Mouse (Mus musculus): ENCODE measurements around the gene Hk1. TPM values are rescaled to one million over a fixed set of nuclear protein-coding genes. Genes with fewer than 3 reads are reported as not detected.

Hk1 gene
- total and polyA plus RNA-seq, 3 experiments, result 119 to 447 (median 245) TPM

DNA sequence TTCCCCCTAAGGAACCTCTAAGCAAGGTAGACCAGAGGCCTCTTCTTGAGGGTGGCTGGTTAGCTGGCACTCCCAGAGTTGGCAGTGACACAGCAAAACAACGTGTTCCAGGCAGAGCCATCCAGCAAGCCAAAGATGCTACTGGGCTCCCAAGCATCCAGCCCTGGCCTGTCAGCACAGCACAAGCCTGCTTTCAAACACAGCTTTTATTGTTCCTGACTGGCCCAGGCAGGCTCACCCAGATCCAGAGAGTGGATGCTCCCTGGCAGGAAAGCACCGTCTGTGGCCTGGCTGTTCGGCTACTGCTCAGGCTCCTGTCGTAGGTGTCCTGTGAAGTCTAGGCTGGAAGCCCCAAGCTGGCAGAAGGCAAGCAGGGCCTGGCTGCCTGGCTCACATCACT lies 85.6 kb downstream of the Hk1 start:
- H3K36me3 ChIP-seq (replicated peaks), result peaks cover 100% of the 10 kb centered on the region
- H3K9me3 ChIP-seq (replicated peaks), result no peaks in the 10 kb centered on the region
- TF ChIP-seq POLR2AphosphoS5 (IDR thresholded peaks at IDR 0.05; ENCODE audit: insufficient replicate concordance, low read depth, low read length), result no peak
- no peak for TF ChIP-seq GATA2 (IDR thresholded peaks at IDR 0.05; ENCODE audit: borderline replicate concordance, low read depth, low read length)
- no peak for TF ChIP-seq TAL1 (conservative IDR thresholded peaks at IDR 0.05; ENCODE audit: low read depth, low read length)
- H3K4me1 ChIP-seq (ENCODE audit: insufficient read depth, low read depth, low read length), result peaks cover 11% of the 10 kb centered on the region
- H3K4me3 ChIP-seq (ENCODE audit: low read depth, low read length), result no peak overlapping the region
- DNase-seq (ENCODE audit: low spot score), result no peak
- no peak for ATAC-seq (ENCODE audit: extremely low read depth, insufficient number of reproducible peaks, low FRiP score, poor library complexity, severe bottlenecking)
- H3K27me3 ChIP-seq (ENCODE audit: insufficient read depth, low read length), result no peaks in the 10 kb centered on the region

DNA sequence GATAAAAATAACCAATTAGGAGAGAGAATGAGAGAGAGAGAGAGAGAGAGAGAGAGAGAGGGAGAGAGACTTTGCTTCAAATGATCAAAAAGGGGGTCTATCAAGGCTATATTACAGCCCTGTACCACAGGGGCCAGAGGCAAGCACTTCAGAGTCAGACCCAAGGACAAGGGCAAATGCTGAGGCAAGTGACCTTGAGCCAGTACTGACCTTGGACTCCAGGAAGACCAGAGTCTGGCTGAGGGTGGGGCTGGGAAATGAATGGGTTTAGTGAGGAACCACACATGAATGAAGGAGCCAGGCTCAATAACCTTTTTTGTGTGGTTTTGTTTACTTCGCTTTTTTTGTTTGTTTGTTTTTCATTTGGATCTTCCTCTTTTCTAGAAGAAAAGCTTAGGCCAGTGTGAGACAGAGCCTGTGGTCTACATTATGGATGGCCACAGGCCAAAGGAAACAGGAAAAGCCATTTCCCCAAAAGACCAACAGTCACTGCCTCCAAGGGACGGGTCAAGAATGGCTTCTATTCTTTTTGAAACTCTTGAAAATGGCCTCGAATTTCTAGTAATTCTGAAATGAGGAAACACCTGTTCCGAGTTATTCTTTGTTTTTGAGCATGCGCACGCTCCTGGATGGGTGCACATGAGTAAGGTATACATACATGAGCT lies 92.1 kb downstream of the Hk1 start:
- Histone ChIP-seq H3K27me3 (ENCODE audit: insufficient read depth, low read length) (no peaks in the 10 kb centered on the region), H3K4me1 (ENCODE audit: insufficient read depth, low read depth, low read length) (peaks cover 17% of the 10 kb centered on the region), H3K36me3 (replicated peaks) (peaks cover 95% of the 10 kb centered on the region), H3K9me3 (replicated peaks) (no peaks in the 10 kb centered on the region), H3K4me3 (ENCODE audit: low read depth, low read length) (no peak overlapping the region)
- no peak for ATAC-seq (ENCODE audit: extremely low read depth, insufficient number of reproducible peaks, low FRiP score, poor library complexity, severe bottlenecking)
- DNase-seq (ENCODE audit: low spot score), result no peak
- TF ChIP-seq CTCF (IDR thresholded peaks at IDR 0.05; ENCODE audit: low read depth, low read length), result no peak
- no peak for TF ChIP-seq TAL1 (conservative IDR thresholded peaks at IDR 0.05; ENCODE audit: low read depth, low read length)
- TF ChIP-seq POLR2AphosphoS5 (IDR thresholded peaks at IDR 0.05; ENCODE audit: insufficient replicate concordance, low read depth, low read length), result no peak
- TF ChIP-seq GATA1 (IDR thresholded peaks at IDR 0.05; ENCODE audit: borderline replicate concordance, low read length), result no peak
- no peak for TF ChIP-seq GATA2 (IDR thresholded peaks at IDR 0.05; ENCODE audit: borderline replicate concordance, low read depth, low read length)

DNA sequence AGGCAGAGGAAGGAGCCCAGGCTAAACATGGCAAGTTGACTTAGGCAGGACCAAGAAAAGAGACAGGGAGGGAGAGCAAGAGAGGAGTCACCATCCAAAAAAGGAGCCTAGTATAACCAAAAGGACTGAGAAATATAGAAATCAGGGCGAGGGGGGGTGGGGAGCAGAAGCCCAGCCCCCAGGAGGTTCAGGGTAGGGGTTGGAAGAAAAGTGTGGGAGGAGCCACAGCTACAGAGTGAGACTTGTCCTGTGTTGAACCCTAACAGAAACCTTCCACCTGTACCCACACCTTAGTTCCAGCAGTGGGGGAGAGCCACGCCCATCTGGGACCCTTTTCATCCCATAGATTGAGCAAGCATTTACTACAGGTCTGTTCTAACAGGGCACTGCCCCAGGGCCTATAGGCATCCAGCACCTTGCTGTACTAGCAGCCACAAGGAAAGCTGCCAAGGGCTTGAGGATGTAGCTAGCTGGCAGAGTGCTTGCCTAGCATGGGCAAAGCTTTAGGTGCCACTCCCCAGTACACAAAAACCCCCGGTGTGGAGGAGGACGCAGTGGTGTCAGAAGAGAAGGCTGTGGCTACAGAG lies 96.4 kb downstream of the Hk1 start:
- H3K36me3 ChIP-seq (replicated peaks), result peaks cover 97% of the 10 kb centered on the region
- no peak overlapping the region for H3K4me3 ChIP-seq (ENCODE audit: low read depth, low read length)
- H3K4me1 ChIP-seq (ENCODE audit: insufficient read depth, low read depth, low read length), result peaks cover 19% of the 10 kb centered on the region
- H3K27me3 ChIP-seq (ENCODE audit: insufficient read depth, low read length), result no peaks in the 10 kb centered on the region
- DNase-seq (ENCODE audit: low spot score) (no peak), ATAC-seq (ENCODE audit: extremely low read depth, insufficient number of reproducible peaks, low FRiP score, poor library complexity, severe bottlenecking) (no peak)
- TF ChIP-seq CTCF (IDR thresholded peaks at IDR 0.05; ENCODE audit: low read depth, low read length) (no peak), GATA1 (IDR thresholded peaks at IDR 0.05; ENCODE audit: borderline replicate concordance, low read length) (no peak), TAL1 (conservative IDR thresholded peaks at IDR 0.05; ENCODE audit: low read depth, low read length) (no peak), POLR2AphosphoS5 (IDR thresholded peaks at IDR 0.05; ENCODE audit: insufficient replicate concordance, low read depth, low read length) (no peak), GATA2 (IDR thresholded peaks at IDR 0.05; ENCODE audit: borderline replicate concordance, low read depth, low read length) (no peak)
- no peaks in the 10 kb centered on the region for H3K9me3 ChIP-seq (replicated peaks)

DNA sequence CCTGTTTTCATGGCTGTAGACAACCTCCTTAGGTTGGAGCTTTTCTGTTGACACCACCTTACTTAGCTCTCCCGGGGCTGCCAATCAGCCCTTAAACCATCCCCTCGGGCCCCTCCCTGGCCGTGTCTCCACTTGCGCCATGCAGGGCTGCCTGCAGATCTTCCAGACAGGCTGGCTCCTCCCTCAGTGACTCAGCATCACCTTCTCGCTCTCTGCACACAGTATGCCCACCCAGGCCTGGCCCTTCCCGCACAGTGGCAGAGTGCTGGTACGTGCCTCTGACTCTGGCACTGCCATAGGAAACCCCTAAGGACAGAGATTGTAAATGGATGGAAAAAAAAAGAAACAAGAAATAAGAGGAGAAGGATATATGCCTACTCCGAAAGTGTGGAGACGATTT lies 96.9 kb downstream of the Hk1 start:
- Histone ChIP-seq H3K4me3 (ENCODE audit: low read depth, low read length) (no peak overlapping the region; the same call in 1 of the 2 replicates), H3K36me3 (replicated peaks) (peaks cover 97% of the 10 kb centered on the region), H3K27me3 (ENCODE audit: insufficient read depth, low read length) (no peaks in the 10 kb centered on the region), H3K4me1 (ENCODE audit: insufficient read depth, low read depth, low read length) (peaks cover 19% of the 10 kb centered on the region), H3K9me3 (replicated peaks) (no peaks in the 10 kb centered on the region)
- no peak for DNase-seq (ENCODE audit: low spot score)
- ATAC-seq (ENCODE audit: extremely low read depth, insufficient number of reproducible peaks, low FRiP score, poor library complexity, severe bottlenecking), result peak; percentile 45; the same call in 1 of the 2 replicates
- no peak for TF ChIP-seq CTCF (IDR thresholded peaks at IDR 0.05; ENCODE audit: low read depth, low read length)
- no peak for TF ChIP-seq TAL1 (conservative IDR thresholded peaks at IDR 0.05; ENCODE audit: low read depth, low read length)
- TF ChIP-seq POLR2AphosphoS5 (IDR thresholded peaks at IDR 0.05; ENCODE audit: insufficient replicate concordance, low read depth, low read length), result no peak
- no peak for TF ChIP-seq GATA1 (IDR thresholded peaks at IDR 0.05; ENCODE audit: borderline replicate concordance, low read length)
- no peak for TF ChIP-seq GATA2 (IDR thresholded peaks at IDR 0.05; ENCODE audit: borderline replicate concordance, low read depth, low read length)

DNA sequence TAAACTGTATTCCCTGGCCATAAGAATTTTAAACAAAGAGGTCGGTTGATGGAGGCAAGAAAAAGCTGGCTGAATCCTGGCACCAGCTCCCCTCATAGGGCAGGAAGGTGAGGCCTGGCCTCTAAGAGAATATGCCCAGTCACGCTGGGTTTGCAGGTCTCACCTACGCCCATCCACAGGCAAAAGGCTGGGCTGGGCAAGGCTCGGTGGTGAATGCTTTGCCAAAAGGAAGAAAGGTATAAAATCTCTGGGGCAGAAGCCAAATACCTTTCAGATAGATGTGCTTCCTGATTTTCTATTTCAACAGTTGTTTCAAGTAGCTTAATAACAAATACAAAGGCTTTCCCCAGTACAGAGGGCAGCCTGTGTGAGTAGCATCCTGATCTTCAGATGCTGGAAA lies 100.0 kb downstream of the Hk1 start:
- H3K27me3 ChIP-seq (ENCODE audit: insufficient read depth, low read length), result no peaks in the 10 kb centered on the region
- no peak for ATAC-seq (ENCODE audit: extremely low read depth, insufficient number of reproducible peaks, low FRiP score, poor library complexity, severe bottlenecking)
- H3K4me1 ChIP-seq (ENCODE audit: insufficient read depth, low read depth, low read length), result peaks cover 19% of the 10 kb centered on the region
- H3K4me3 ChIP-seq (ENCODE audit: low read depth, low read length), result no peak overlapping the region
- no peaks in the 10 kb centered on the region for H3K9me3 ChIP-seq (replicated peaks)
- no peak for DNase-seq (ENCODE audit: low spot score)
- TF ChIP-seq GATA1 (IDR thresholded peaks at IDR 0.05; ENCODE audit: borderline replicate concordance, low read length) (no peak), TAL1 (conservative IDR thresholded peaks at IDR 0.05; ENCODE audit: low read depth, low read length) (no peak), CTCF (IDR thresholded peaks at IDR 0.05; ENCODE audit: low read depth, low read length) (no peak), GATA2 (IDR thresholded peaks at IDR 0.05; ENCODE audit: borderline replicate concordance, low read depth, low read length) (no peak), POLR2AphosphoS5 (IDR thresholded peaks at IDR 0.05; ENCODE audit: insufficient replicate concordance, low read depth, low read length) (no peak)
- H3K36me3 ChIP-seq (replicated peaks), result peaks cover 97% of the 10 kb centered on the region

DNA sequence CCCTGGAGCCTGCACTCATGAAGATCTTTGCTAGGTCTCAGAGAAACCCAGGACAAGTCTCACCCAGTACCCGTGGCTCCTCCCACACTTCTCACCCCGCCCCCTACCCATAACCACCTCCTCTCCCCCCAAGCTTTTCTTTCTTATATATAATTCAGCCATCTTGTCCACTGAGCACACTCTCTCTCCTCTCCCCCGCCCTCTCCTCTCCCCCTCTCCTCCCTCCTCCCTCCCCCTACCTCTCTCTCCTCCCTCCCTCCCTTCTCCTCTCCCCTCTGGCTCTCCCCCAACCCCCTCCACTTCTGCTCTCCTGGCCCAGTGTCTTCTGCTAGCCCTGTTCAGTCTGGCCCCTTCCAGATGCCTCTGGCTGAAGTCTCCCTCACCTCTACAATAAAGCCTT lies 100.6 kb downstream of the Hk1 start:
- TF ChIP-seq TAL1 (conservative IDR thresholded peaks at IDR 0.05; ENCODE audit: low read depth, low read length), result no peak
- TF ChIP-seq GATA1 (IDR thresholded peaks at IDR 0.05; ENCODE audit: borderline replicate concordance, low read length), result no peak
- no peak for TF ChIP-seq POLR2AphosphoS5 (IDR thresholded peaks at IDR 0.05; ENCODE audit: insufficient replicate concordance, low read depth, low read length)
- TF ChIP-seq CTCF (IDR thresholded peaks at IDR 0.05; ENCODE audit: low read depth, low read length), result no peak
- no peak for TF ChIP-seq GATA2 (IDR thresholded peaks at IDR 0.05; ENCODE audit: borderline replicate concordance, low read depth, low read length)
- H3K4me1 ChIP-seq (ENCODE audit: insufficient read depth, low read depth, low read length), result peaks cover 15% of the 10 kb centered on the region
- H3K9me3 ChIP-seq (replicated peaks), result no peaks in the 10 kb centered on the region
- no peak for DNase-seq (ENCODE audit: low spot score)
- H3K27me3 ChIP-seq (ENCODE audit: insufficient read depth, low read length), result no peaks in the 10 kb centered on the region
- peaks cover 97% of the 10 kb centered on the region for H3K36me3 ChIP-seq (replicated peaks)
- H3K4me3 ChIP-seq (ENCODE audit: low read depth, low read length), result no peak overlapping the region
- ATAC-seq (ENCODE audit: extremely low read depth, insufficient number of reproducible peaks, low FRiP score, poor library complexity, severe bottlenecking), result no peak
